Mouse (Mus musculus) liver, embryonic 11.5 days (tissue): ENCODE measurements at regions not wholly inside any gene's neighbourhood (a gene's known extent, or its start where the extent isn't known, plus 50 kb on each side); places are given as distances from the start of the nearest gene placed in this dataset.

ENCODE experiments used
- ATAC-seq: fragments of 200-750 bp; cut with Nextera tagmentation; replicated peaks from 2 replicates; pipeline ENCODE4 v1.8.0; 2017; ENCODE audit warnings: moderate number of reproducible peaks, mild to moderate bottlenecking, moderate TSS enrichment, moderate library complexity; ENCODE audit not compliant: low FRiP score
- DNase-seq: peaks from one replicate; pipeline ENCODE4 v3.0.0-alpha.2; 2017; ENCODE audit warnings: low spot score
- H3K27ac ChIP-seq: fragments of 300-500 bp; sonication (generic); 2 replicates; pipeline ENCODE4 v1.5.1; 2014; ENCODE audit warnings: mild to moderate bottlenecking, low read depth, low read length, control low read depth
- H3K27me3 ChIP-seq: fragments of 300-500 bp; sonication (generic); replicated peaks from 2 replicates; pipeline ENCODE4 v1.6.1; 2014; ENCODE audit warnings: low read length, mixed read lengths; ENCODE audit not compliant: control insufficient read depth, insufficient read depth
- H3K36me3 ChIP-seq: fragments of 300-500 bp; sonication (generic); 2 replicates; pipeline ENCODE4 v1.6.1; 2014; ENCODE audit warnings: mild to moderate bottlenecking, low read length, moderate library complexity, mixed read lengths; ENCODE audit not compliant: control insufficient read depth, insufficient read depth
- H3K4me1 ChIP-seq: fragments of 300-500 bp; sonication (generic); replicated peaks from 2 replicates; pipeline ENCODE4 v1.6.1; 2014; ENCODE audit warnings: low read length, mixed read lengths; ENCODE audit not compliant: control insufficient read depth, insufficient read depth
- H3K4me2 ChIP-seq: fragments of 300-500 bp; sonication (generic); 2 replicates; pipeline ENCODE4 v1.6.1; 2014; ENCODE audit warnings: mild to moderate bottlenecking, control low read depth, moderate library complexity
- H3K4me3 ChIP-seq: fragments of 300-500 bp; sonication (generic); 2 replicates; pipeline ENCODE4 v1.5.1; 2014; ENCODE audit warnings: low read depth, low read length, control low read depth
- H3K9ac ChIP-seq: fragments of 300-500 bp; sonication (generic); 2 replicates; pipeline ENCODE4 v1.6.1; 2014; ENCODE audit warnings: low read depth, low read length, control low read depth
- H3K9me3 ChIP-seq: fragments of 300-500 bp; sonication (generic); 2 replicates; pipeline ENCODE4 v1.6.1; 2016; ENCODE audit warnings: low read length, inconsistent platforms, mixed read lengths; ENCODE audit not compliant: control insufficient read depth
- WGBS: fragments of 180-500 bp; shearing (Covaris S2); extraction: QIAGEN DNeasy Blood & Tissue Kit; methylation state at CpG from one replicate; pipeline ENCODE4 v1.1.7; 2014; 5-methylcytosine and 5-hydroxymethylcytosine counted together

GRCm38 (mm10) chr8:89454197-89454596, 410.2 kb upstream of the Sall1 start:
- Histone ChIP-seq H3K9ac (no peak overlapping the region), H3K9me3 (no peaks in the 10 kb centered on the region), H3K4me2 (no peak overlapping the region), H3K27me3 (no peaks in the 10 kb centered on the region), H3K4me3 (no peak overlapping the region), H3K36me3 (no peaks in the 10 kb centered on the region), H3K27ac (no peak overlapping the region), H3K4me1 (no peaks in the 10 kb centered on the region)
- DNase-seq (no peak), ATAC-seq (no peak)
- WGBS: 81% methylated on average over 7 of the region's 7 CpGs

- Histone ChIP-seq H3K4me2 (no peak overlapping the region), H3K36me3 (no peaks in the 10 kb centered on the region), H3K9me3 (no peaks in the 10 kb centered on the region), H3K27me3 (no peaks in the 10 kb centered on the region), H3K9ac (no peak overlapping the region), H3K4me1 (no peaks in the 10 kb centered on the region), H3K4me3 (no peak overlapping the region), H3K27ac (no peak overlapping the region)
- no peak for ATAC-seq
- DNase-seq: no peak
- WGBS: 75% methylated on average over 2 of the region's 2 CpGs
Measured at GRCm38 (mm10) chr8:89453724-89454123, 409.8 kb upstream of the Sall1 start.

- H3K9ac ChIP-seq: no peak overlapping the region
- no peak overlapping the region for H3K4me2 ChIP-seq
- H3K36me3 ChIP-seq: no peaks in the 10 kb centered on the region
- no peak for DNase-seq
- no peak overlapping the region for H3K27ac ChIP-seq
- no peak overlapping the region for H3K4me3 ChIP-seq
- no peaks in the 10 kb centered on the region for H3K4me1 ChIP-seq
- 67% methylated on average over 5 of the region's 5 CpGs for WGBS
- no peaks in the 10 kb centered on the region for H3K9me3 ChIP-seq
- H3K27me3 ChIP-seq: no peaks in the 10 kb centered on the region
- ATAC-seq: no peak
Measured at GRCm38 (mm10) chr8:89444466-89444865, 400.5 kb upstream of the Sall1 start.

DNA sequence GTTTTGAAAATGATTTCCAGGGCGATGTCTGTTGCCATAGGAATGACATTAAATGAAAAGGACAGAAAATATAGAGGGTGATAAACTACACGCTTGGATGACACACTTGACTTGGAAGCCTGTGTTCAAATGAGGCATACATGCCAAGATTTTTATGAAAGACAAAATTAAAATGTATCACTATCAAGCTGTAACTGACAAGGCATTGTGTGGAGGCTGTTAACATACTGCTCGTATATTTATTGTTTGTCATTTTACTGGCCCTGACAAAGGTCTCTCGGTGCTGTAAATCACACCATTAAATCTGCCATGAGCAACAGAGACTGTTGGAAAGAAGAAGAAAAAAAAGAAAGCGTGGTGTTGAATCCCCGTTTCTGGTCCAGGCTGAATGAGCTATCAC, 395.3 kb upstream of the Sall1 start:
- no peak for ATAC-seq
- Histone ChIP-seq H3K27ac (no peak overlapping the region), H3K27me3 (no peaks in the 10 kb centered on the region), H3K9ac (no peak overlapping the region), H3K4me3 (no peak overlapping the region), H3K36me3 (no peaks in the 10 kb centered on the region), H3K4me1 (no peaks in the 10 kb centered on the region), H3K4me2 (no peak overlapping the region), H3K9me3 (no peaks in the 10 kb centered on the region)
- WGBS: 85% methylated on average over 6 of the region's 6 CpGs
- DNase-seq: no peak

GRCm38 (mm10) chr8:89426969-89427368, 383.0 kb upstream of the Sall1 start:
- ATAC-seq (no peak), DNase-seq (no peak)
- Histone ChIP-seq H3K4me1 (no peaks in the 10 kb centered on the region), H3K4me2 (no peak overlapping the region), H3K9ac (no peak overlapping the region), H3K36me3 (no peaks in the 10 kb centered on the region), H3K27ac (no peak overlapping the region), H3K27me3 (no peaks in the 10 kb centered on the region), H3K9me3 (no peaks in the 10 kb centered on the region), H3K4me3 (no peak overlapping the region)
- 91% methylated on average over 3 of the region's 3 CpGs for WGBS

DNA sequence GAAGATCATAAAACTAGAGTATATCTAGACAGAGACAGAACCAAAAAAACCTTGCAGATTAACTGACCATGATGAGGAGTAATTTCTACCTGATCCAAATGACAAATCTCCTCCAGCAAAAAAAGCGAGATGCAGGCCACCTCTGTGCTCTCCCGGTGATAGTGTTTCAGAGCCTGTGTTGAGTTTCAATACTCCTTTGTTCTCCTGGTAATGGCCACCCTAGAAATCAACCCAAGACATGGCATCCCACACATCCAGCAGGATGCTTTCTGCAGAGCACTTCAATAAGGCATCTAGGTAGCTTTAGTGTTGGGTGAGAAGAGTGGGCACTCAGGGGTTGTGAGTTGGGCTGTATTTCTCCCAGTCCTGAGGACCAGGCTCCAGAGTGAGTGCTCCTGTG, 371.3 kb upstream of the Sall1 start:
- no peak overlapping the region for H3K27ac ChIP-seq
- WGBS: 84% methylated on average over 2 of the region's 2 CpGs
- H3K4me2 ChIP-seq: no peak overlapping the region
- no peaks in the 10 kb centered on the region for H3K36me3 ChIP-seq
- no peak overlapping the region for H3K9ac ChIP-seq
- H3K9me3 ChIP-seq: no peaks in the 10 kb centered on the region
- DNase-seq (no peak), ATAC-seq (no peak)
- no peaks in the 10 kb centered on the region for H3K4me1 ChIP-seq
- H3K27me3 ChIP-seq: peaks cover 9% of the 10 kb centered on the region
- H3K4me3 ChIP-seq: no peak overlapping the region

GRCm38 (mm10) chr8:89412500-89412899, 368.5 kb upstream of the Sall1 start:
- DNase-seq (no peak), ATAC-seq (no peak)
- Histone ChIP-seq H3K27me3 (peaks cover 18% of the 10 kb centered on the region), H3K9me3 (no peaks in the 10 kb centered on the region), H3K4me2 (no peak overlapping the region), H3K4me1 (no peaks in the 10 kb centered on the region), H3K9ac (no peak overlapping the region), H3K36me3 (no peaks in the 10 kb centered on the region), H3K27ac (no peak overlapping the region), H3K4me3 (no peak overlapping the region)
- WGBS: 79% methylated on average over 8 of the region's 8 CpGs

DNA sequence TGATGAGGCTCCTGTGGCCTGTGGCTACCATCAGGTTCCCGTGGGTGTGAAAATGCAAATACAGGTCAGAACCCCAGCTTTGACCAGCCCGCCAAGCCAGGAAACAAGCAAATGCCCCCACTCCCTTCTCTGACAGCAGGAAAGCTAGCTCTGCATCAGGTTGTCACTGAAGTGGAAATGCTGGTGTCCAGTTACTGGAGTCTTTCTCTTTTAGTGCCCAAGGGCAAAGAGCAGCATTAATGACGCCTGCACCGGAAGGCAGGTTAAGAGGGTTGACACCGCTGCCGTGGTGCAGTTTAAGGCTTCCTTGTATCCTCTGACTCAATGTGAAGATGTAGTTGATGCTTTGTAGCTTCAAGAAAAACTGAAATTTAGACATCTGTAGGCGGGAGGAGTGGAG, 368.1 kb upstream of the Sall1 start:
- peaks cover 18% of the 10 kb centered on the region for H3K27me3 ChIP-seq
- no peak overlapping the region for H3K27ac ChIP-seq
- H3K4me1 ChIP-seq: no peaks in the 10 kb centered on the region
- no peak overlapping the region for H3K4me2 ChIP-seq
- no peak overlapping the region for H3K9ac ChIP-seq
- no peaks in the 10 kb centered on the region for H3K36me3 ChIP-seq
- DNase-seq (no peak), ATAC-seq (no peak)
- H3K9me3 ChIP-seq: no peaks in the 10 kb centered on the region
- H3K4me3 ChIP-seq: no peak overlapping the region
- WGBS: 57% methylated on average over 7 of the region's 7 CpGs

DNA sequence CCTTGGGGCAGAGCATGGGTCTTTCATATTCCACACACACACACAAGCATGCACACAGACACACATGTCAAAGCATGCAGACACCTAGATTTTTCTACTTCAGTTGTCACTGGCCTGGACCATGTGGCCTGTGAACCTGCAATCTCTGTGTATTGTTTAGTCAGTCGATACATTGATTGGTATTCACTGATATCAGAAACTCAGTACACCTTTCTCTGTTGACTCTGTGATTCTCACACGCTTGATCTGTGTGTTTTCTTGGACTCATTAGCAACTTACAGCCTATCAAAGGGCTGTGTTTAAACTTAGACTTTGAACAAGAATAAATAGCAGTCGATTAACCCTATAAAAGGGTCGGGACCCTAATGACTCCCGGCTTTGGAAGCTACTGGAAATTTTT, 362.7 kb upstream of the Sall1 start:
- H3K27ac ChIP-seq: no peak overlapping the region
- H3K36me3 ChIP-seq: no peaks in the 10 kb centered on the region
- ATAC-seq (no peak), DNase-seq (no peak)
- H3K27me3 ChIP-seq: peaks cover 22% of the 10 kb centered on the region
- H3K9ac ChIP-seq: no peak overlapping the region
- 68% methylated on average over 5 of the region's 5 CpGs for WGBS
- H3K9me3 ChIP-seq: no peaks in the 10 kb centered on the region
- H3K4me3 ChIP-seq: no peak overlapping the region
- no peaks in the 10 kb centered on the region for H3K4me1 ChIP-seq
- H3K4me2 ChIP-seq: no peak overlapping the region
